Mouse (Mus musculus): ENCODE measurements at regions not wholly inside any gene's neighbourhood (a gene's known extent, or its start where the extent isn't known, plus 50 kb on each side); places are given as distances from the start of the nearest gene placed in this dataset.
A peak's percentile ranks its signal among the peaks of the same experiment; 100 is the strongest.

- Histone ChIP-seq H3K4me1 (ENCODE audit: insufficient read depth) (no peaks in the 10 kb centered on the region), H3K4me3 (ENCODE audit: low read depth, low read length) (no peak overlapping the region), H3K36me3 (replicated peaks; ENCODE audit: insufficient read depth, low read length) (no peaks in the 10 kb centered on the region), H3K9ac (replicated peaks) (no peak overlapping the region), H3K4me2 (ENCODE audit: low read depth, low read length) (no peak overlapping the region), H3K9me3 (ENCODE audit: low read length) (no peaks in the 10 kb centered on the region), H3K27me3 (ENCODE audit: insufficient read depth, low read length) (no peaks in the 10 kb centered on the region), H3K27ac (ENCODE audit: low read depth) (no peak overlapping the region)
- ATAC-seq (no peak), DNase-seq (no peak)
- WGBS (ENCODE audit: insufficient replicate concordance), result 79% methylated on average over 4 of the region's 4 CpGs
- TF ChIP-seq EP300 (IDR thresholded peaks at IDR 0.05; ENCODE audit: low read depth) (no peak), CTCF (IDR thresholded peaks at IDR 0.05; ENCODE audit: low read depth) (no peak)
These were observed 68.2 kb upstream of the Ifne start for GRCm38 (mm10) chr4:88948027-88948859.

DNA sequence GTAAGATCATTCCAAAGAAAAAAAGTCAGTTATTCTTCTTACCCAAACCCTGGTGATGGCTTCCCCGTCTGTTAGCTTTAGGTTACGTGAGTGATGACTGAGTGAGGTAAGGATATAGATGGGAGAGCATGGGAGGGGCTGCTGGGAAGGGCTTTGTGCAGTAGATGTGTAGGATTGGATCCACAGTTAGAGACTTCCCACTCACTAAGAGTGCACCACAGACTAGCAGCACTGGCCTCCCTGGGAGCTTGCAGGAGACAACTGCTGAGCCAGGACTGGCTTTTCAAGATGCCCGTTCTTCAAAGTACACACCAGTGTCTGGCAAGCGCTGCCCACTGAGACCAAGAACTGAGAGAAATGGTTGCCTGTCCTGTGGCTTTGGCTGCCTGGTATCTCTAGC is 62.0 kb upstream of the Ifne start:
- TF ChIP-seq EP300 (IDR thresholded peaks at IDR 0.05; ENCODE audit: low read depth) (no peak), CTCF (IDR thresholded peaks at IDR 0.05; ENCODE audit: low read depth) (no peak)
- peaks cover 8% of the 10 kb centered on the region for H3K27me3 ChIP-seq (ENCODE audit: insufficient read depth, low read length)
- no peak overlapping the region for H3K9ac ChIP-seq (replicated peaks)
- DNase-seq (no peak), ATAC-seq (no peak)
- H3K4me2 ChIP-seq (ENCODE audit: low read depth, low read length), result no peak overlapping the region
- H3K27ac ChIP-seq (ENCODE audit: low read depth), result no peak overlapping the region
- H3K9me3 ChIP-seq (ENCODE audit: low read length), result no peaks in the 10 kb centered on the region
- no peaks in the 10 kb centered on the region for H3K36me3 ChIP-seq (replicated peaks; ENCODE audit: insufficient read depth, low read length)
- 74% methylated on average over 4 of the region's 4 CpGs for WGBS (ENCODE audit: insufficient replicate concordance)
- H3K4me1 ChIP-seq (ENCODE audit: insufficient read depth), result peaks cover 11% of the 10 kb centered on the region
- H3K4me3 ChIP-seq (ENCODE audit: low read depth, low read length), result no peak overlapping the region

- H3K4me1 ChIP-seq (ENCODE audit: insufficient read depth), result peaks cover 11% of the 10 kb centered on the region
- no peak overlapping the region for H3K9ac ChIP-seq (replicated peaks)
- TF ChIP-seq CTCF (IDR thresholded peaks at IDR 0.05; ENCODE audit: low read depth) (no peak), EP300 (IDR thresholded peaks at IDR 0.05; ENCODE audit: low read depth) (no peak)
- H3K36me3 ChIP-seq (replicated peaks; ENCODE audit: insufficient read depth, low read length), result no peaks in the 10 kb centered on the region
- no peaks in the 10 kb centered on the region for H3K9me3 ChIP-seq (ENCODE audit: low read length)
- no peak overlapping the region for H3K4me2 ChIP-seq (ENCODE audit: low read depth, low read length)
- no peak for ATAC-seq
- peaks cover 8% of the 10 kb centered on the region for H3K27me3 ChIP-seq (ENCODE audit: insufficient read depth, low read length)
- H3K4me3 ChIP-seq (ENCODE audit: low read depth, low read length), result no peak overlapping the region
- WGBS (ENCODE audit: insufficient replicate concordance), result 84% methylated on average over 2 of the region's 2 CpGs
- no peak overlapping the region for H3K27ac ChIP-seq (ENCODE audit: low read depth)
- DNase-seq, result no peak
These were observed 60.7 kb upstream of the Ifne start for GRCm38 (mm10) chr4:88940670-88941069.

DNA sequence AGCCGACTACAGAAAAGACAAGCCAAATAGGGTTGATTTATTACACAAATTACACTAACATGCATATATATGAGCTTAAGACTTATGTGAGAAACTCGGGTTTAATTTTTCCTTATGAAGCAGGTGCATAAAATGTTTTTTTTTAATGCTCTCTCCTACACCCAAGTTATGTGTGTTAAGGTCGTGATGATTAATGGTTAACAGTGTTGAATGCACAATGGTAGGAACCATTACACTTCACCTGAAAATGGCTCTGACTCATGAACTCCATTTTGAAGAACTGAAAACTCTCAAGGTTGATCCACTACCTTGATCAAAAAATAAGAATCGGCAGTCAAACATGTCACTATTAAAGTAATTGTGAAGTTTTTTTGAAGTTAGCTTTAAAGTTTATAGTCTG is 59.4 kb upstream of the Ifne start:
- Histone ChIP-seq H3K27me3 (ENCODE audit: insufficient read depth, low read length) (peaks cover 8% of the 10 kb centered on the region), H3K4me1 (ENCODE audit: insufficient read depth) (peaks cover 16% of the 10 kb centered on the region), H3K9ac (replicated peaks) (no peak overlapping the region), H3K4me3 (ENCODE audit: low read depth, low read length) (no peak overlapping the region), H3K9me3 (ENCODE audit: low read length) (no peaks in the 10 kb centered on the region), H3K27ac (ENCODE audit: low read depth) (no peak overlapping the region), H3K36me3 (replicated peaks; ENCODE audit: insufficient read depth, low read length) (no peaks in the 10 kb centered on the region), H3K4me2 (ENCODE audit: low read depth, low read length) (no peak overlapping the region)
- TF ChIP-seq EP300 (IDR thresholded peaks at IDR 0.05; ENCODE audit: low read depth) (no peak), CTCF (IDR thresholded peaks at IDR 0.05; ENCODE audit: low read depth) (no peak)
- no peak for ATAC-seq
- no peak for DNase-seq
- 68% methylated on average over 4 of the region's 4 CpGs for WGBS (ENCODE audit: insufficient replicate concordance)

- no peaks in the 10 kb centered on the region for H3K9me3 ChIP-seq (ENCODE audit: low read length)
- H3K4me3 ChIP-seq (ENCODE audit: low read depth, low read length), result peak overlapping the region; percentile 74
- ATAC-seq (peak; percentile 18), DNase-seq (no peak)
- WGBS (ENCODE audit: insufficient replicate concordance), result 17% methylated on average over 11 of the region's 11 CpGs
- no peaks in the 10 kb centered on the region for H3K36me3 ChIP-seq (replicated peaks; ENCODE audit: insufficient read depth, low read length)
- peak overlapping the region; percentile 37; the same call in 1 of the 2 replicates for H3K9ac ChIP-seq (replicated peaks)
- H3K27ac ChIP-seq (ENCODE audit: low read depth), result no peak overlapping the region
- peak overlapping the region; percentile 85 for H3K4me2 ChIP-seq (ENCODE audit: low read depth, low read length)
- peaks cover 8% of the 10 kb centered on the region for H3K27me3 ChIP-seq (ENCODE audit: insufficient read depth, low read length)
- TF ChIP-seq CTCF (IDR thresholded peaks at IDR 0.05; ENCODE audit: low read depth), result no peak
- no peak for TF ChIP-seq EP300 (IDR thresholded peaks at IDR 0.05; ENCODE audit: low read depth)
- peaks cover 16% of the 10 kb centered on the region for H3K4me1 ChIP-seq (ENCODE audit: insufficient read depth)
These were observed 58.7 kb upstream of the Ifne start for GRCm38 (mm10) chr4:88938712-88939032.

- peaks cover 8% of the 10 kb centered on the region for H3K27me3 ChIP-seq (ENCODE audit: insufficient read depth, low read length)
- peak overlapping the region; percentile 74 for H3K4me3 ChIP-seq (ENCODE audit: low read depth, low read length)
- WGBS (ENCODE audit: insufficient replicate concordance), result under 1% methylated on average over 75 of the region's 104 CpGs
- peak overlapping the region; percentile 85 for H3K4me2 ChIP-seq (ENCODE audit: low read depth, low read length)
- peaks cover 16% of the 10 kb centered on the region for H3K4me1 ChIP-seq (ENCODE audit: insufficient read depth)
- H3K27ac ChIP-seq (ENCODE audit: low read depth), result peak overlapping the region; percentile 37
- TF ChIP-seq EP300 (IDR thresholded peaks at IDR 0.05; ENCODE audit: low read depth) (no peak), CTCF (IDR thresholded peaks at IDR 0.05; ENCODE audit: low read depth) (peak; percentile 40)
- ATAC-seq (peak; percentile 99), DNase-seq (peak; percentile 83)
- H3K9ac ChIP-seq (replicated peaks), result peak overlapping the region; percentile 72
- no peaks in the 10 kb centered on the region for H3K9me3 ChIP-seq (ENCODE audit: low read length)
- H3K36me3 ChIP-seq (replicated peaks; ENCODE audit: insufficient read depth, low read length), result no peaks in the 10 kb centered on the region
These were observed 58.1 kb upstream of the Ifne start for GRCm38 (mm10) chr4:88937866-88938711.
